13 mouse cellular contexts compared by ENCODE assay signal in genomic region chr12:73754476-73755150, GRCm38 (mm10).
A peak's percentile ranks its signal among the peaks of the same experiment; 100 is the strongest.
DNase-seq lines count a peak whose midpoint lies in the region; ATAC-seq lines count a peak whose summit lies in the region.
"Had no signal": no experiment of that assay in that cellular context is flagged by ENCODE, and none has a peak within 500 bp of the region (broad histone marks: within the 10 kb centered on the region; RNA-seq: fewer than 3 reads in every experiment).

No protein-coding gene starts in this region.

- no peak overlapping the region for H3K4me2 ChIP-seq in hindbrain, embryonic 12.5 days (replicated peaks)
- H3K4me2 ChIP-seq in hindbrain, embryonic 11.5 days (replicated peaks; ENCODE audit: low read depth, low read length) = no peak overlapping the region
- H3K4me2 ChIP-seq in midbrain, embryonic 15.5 days = no peak overlapping the region
- H3K4me2 ChIP-seq in midbrain, embryonic 14.5 days (ENCODE audit: low read length) = no peak overlapping the region
- H3K4me2 ChIP-seq: liver, embryonic 12.5 days had no signal

- H3K27me3 ChIP-seq in hindbrain, embryonic 12.5 days = no peaks in the 10 kb centered on the region
- no peaks in the 10 kb centered on the region for H3K27me3 ChIP-seq in hindbrain, embryonic 11.5 days (ENCODE audit: control insufficient read depth, insufficient read depth, low read length)
- H3K27me3 ChIP-seq in midbrain, embryonic 10.5 days (ENCODE audit: low read depth, poor library complexity, severe bottlenecking) = peaks cover 13% of the 10 kb centered on the region; the same call in 1 of the 2 replicates
- H3K27me3 ChIP-seq in midbrain, embryonic 15.5 days (replicated peaks) = no peaks in the 10 kb centered on the region
- H3K27me3 ChIP-seq in midbrain, embryonic 14.5 days (ENCODE audit: control insufficient read depth, insufficient read depth, low read length) = no peaks in the 10 kb centered on the region
- H3K27me3 ChIP-seq: liver, embryonic 12.5 days had no signal

- no peak for ATAC-seq in hindbrain, embryonic 12.5 days (ENCODE audit: low FRiP score)
- no peak for ATAC-seq in hindbrain, embryonic 11.5 days (ENCODE audit: low FRiP score)
- ATAC-seq in midbrain, embryonic 15.5 days (replicated peaks) = no peak
- no peak for ATAC-seq in midbrain, embryonic 14.5 days (ENCODE audit: low FRiP score, low TSS enrichment)
- ATAC-seq: liver, embryonic 12.5 days had no signal

- H3K4me1 ChIP-seq in hindbrain, embryonic 12.5 days = peaks cover 14% of the 10 kb centered on the region
- H3K4me1 ChIP-seq in hindbrain, embryonic 11.5 days (replicated peaks; ENCODE audit: control insufficient read depth, insufficient read depth, low read length) = no peaks in the 10 kb centered on the region
- H3K4me1 ChIP-seq in midbrain, embryonic 10.5 days = peaks cover 18% of the 10 kb centered on the region
- peaks cover 9% of the 10 kb centered on the region for H3K4me1 ChIP-seq in midbrain, embryonic 15.5 days
- H3K4me1 ChIP-seq in midbrain, embryonic 14.5 days (ENCODE audit: control insufficient read depth, insufficient read depth, low read length) = peaks cover 14% of the 10 kb centered on the region
- H3K4me1 ChIP-seq: liver, embryonic 12.5 days had no signal

- no peak overlapping the region for H3K9ac ChIP-seq in hindbrain, embryonic 12.5 days
- no peak overlapping the region for H3K9ac ChIP-seq in hindbrain, embryonic 11.5 days (ENCODE audit: low read depth, low read length)
- no peak overlapping the region for H3K9ac ChIP-seq in midbrain, embryonic 15.5 days
- H3K9ac ChIP-seq in midbrain, embryonic 14.5 days (replicated peaks; ENCODE audit: low read length) = no peak overlapping the region
- H3K9ac ChIP-seq: liver, embryonic 12.5 days had no signal

- no peak overlapping the region for H3K4me3 ChIP-seq in hindbrain, embryonic 12.5 days
- no peak overlapping the region for H3K4me3 ChIP-seq in hindbrain, embryonic 11.5 days (ENCODE audit: low read depth, low read length)
- H3K4me3 ChIP-seq in midbrain, embryonic 10.5 days = no peak overlapping the region
- no peak overlapping the region for H3K4me3 ChIP-seq in midbrain, embryonic 15.5 days
- no peak overlapping the region for H3K4me3 ChIP-seq in midbrain, embryonic 14.5 days (replicated peaks; ENCODE audit: low read depth, low read length)
- H3K4me3 ChIP-seq: heart, adult 2 months; liver, embryonic 12.5 days; myocyte had no signal

- no peak for DNase-seq in hindbrain, embryonic 11.5 days (ENCODE audit: low spot score)
- no peak for DNase-seq in midbrain, embryonic 10.5 days (ENCODE audit: low spot score)
- DNase-seq in gonadal fat pad, adult 2 months (ENCODE audit: low read depth) = peak; percentile 94
- peak; percentile 39 for DNase-seq in midbrain, embryonic 14.5 days
- no peak for DNase-seq in adrenal gland, adult 2 months
- DNase-seq: cerebellum, adult 11-12 months; heart, adult 2 months; heart, postnatal 36 days; layer of hippocampus, adult 9-11 months had no signal

- H3K9me3 ChIP-seq in hindbrain, embryonic 12.5 days (replicated peaks) = no peaks in the 10 kb centered on the region
- no peaks in the 10 kb centered on the region for H3K9me3 ChIP-seq in hindbrain, embryonic 11.5 days (ENCODE audit: control insufficient read depth, low read length)
- no peaks in the 10 kb centered on the region for H3K9me3 ChIP-seq in midbrain, embryonic 10.5 days (replicated peaks)
- H3K9me3 ChIP-seq in midbrain, embryonic 15.5 days = no peaks in the 10 kb centered on the region
- H3K9me3 ChIP-seq in midbrain, embryonic 14.5 days (ENCODE audit: control insufficient read depth, low read length) = no peaks in the 10 kb centered on the region
- H3K9me3 ChIP-seq: liver, embryonic 12.5 days had no signal

- peak overlapping the region; percentile 52; the same call in 1 of the 2 replicates for H3K27ac ChIP-seq in hindbrain, embryonic 12.5 days
- H3K27ac ChIP-seq in hindbrain, embryonic 11.5 days (ENCODE audit: low read depth, low read length) = no peak overlapping the region
- peak overlapping the region; percentile 28; the same call in 1 of the 2 replicates for H3K27ac ChIP-seq in midbrain, embryonic 10.5 days (replicated peaks)
- no peak overlapping the region for H3K27ac ChIP-seq in midbrain, embryonic 15.5 days
- H3K27ac ChIP-seq in midbrain, embryonic 14.5 days (replicated peaks; ENCODE audit: low read depth, low read length) = peak overlapping the region; percentile 52
- H3K27ac ChIP-seq: heart, adult 2 months; liver, embryonic 12.5 days had no signal

- H3K36me3 ChIP-seq in hindbrain, embryonic 12.5 days = no peaks in the 10 kb centered on the region
- no peaks in the 10 kb centered on the region for H3K36me3 ChIP-seq in hindbrain, embryonic 11.5 days (ENCODE audit: control insufficient read depth, insufficient read depth, low read length)
- H3K36me3 ChIP-seq in midbrain, embryonic 10.5 days = no peaks in the 10 kb centered on the region
- H3K36me3 ChIP-seq in midbrain, embryonic 15.5 days (replicated peaks) = no peaks in the 10 kb centered on the region
- H3K36me3 ChIP-seq in midbrain, embryonic 14.5 days (ENCODE audit: control insufficient read depth, insufficient read depth, low read length) = no peaks in the 10 kb centered on the region
- H3K36me3 ChIP-seq: liver, embryonic 12.5 days had no signal

- whole genome bisulfite sequencing in hindbrain, embryonic 12.5 days = 62% methylated on average over 9 of the region's 9 CpGs
- 68% methylated on average over 9 of the region's 9 CpGs for WGBS in hindbrain, embryonic 11.5 days
- 66% methylated on average over 9 of the region's 9 CpGs for WGBS in midbrain, embryonic 10.5 days
- WGBS in midbrain, embryonic 15.5 days = 52% methylated on average over 9 of the region's 9 CpGs
- 58% methylated on average over 9 of the region's 9 CpGs for WGBS in midbrain, embryonic 14.5 days

Comparison
In these comparisons a context has a peak if more than half of its experiments do, and no peak if none do; other contexts are left out.
1. H3K27ac ChIP-seq: peak in hindbrain, embryonic 12.5 days (single experiment), midbrain, embryonic 10.5 days (single experiment) and midbrain, embryonic 14.5 days (single experiment); none in hindbrain, embryonic 11.5 days (single experiment) and midbrain, embryonic 15.5 days (single experiment).
2. DNase-seq: peak in gonadal fat pad, adult 2 months (single experiment) and midbrain, embryonic 14.5 days (single experiment); none in hindbrain, embryonic 11.5 days (single experiment), midbrain, embryonic 10.5 days (single experiment) and adrenal gland, adult 2 months (single experiment).